Mouse (Mus musculus): ENCODE measurements around the gene Utp15. TPM values are rescaled to one million over a fixed set of nuclear protein-coding genes. Genes with fewer than 3 reads are reported as not detected.

Utp15 gene
- polyA plus RNA-seq, 1 experiment = 12.0 TPM

- Histone ChIP-seq H3K4me3 (replicated peaks; ENCODE audit: control insufficient read depth, low read depth, low read length) (no peak overlapping the region), H3K4me1 (ENCODE audit: control insufficient read depth, insufficient read depth, low read length) (no peaks in the 10 kb centered on the region), H3K27ac (ENCODE audit: control insufficient read depth, insufficient read depth, low read depth, low read length, poor library complexity) (no peak overlapping the region)
- WGBS = 55% methylated on average over 21 of the region's 21 CpGs
- TF ChIP-seq CTCF (IDR thresholded peaks at IDR 0.05; ENCODE audit: control insufficient read depth, insufficient read depth, low read length) = peak; percentile 82
- TF ChIP-seq POLR2A (IDR thresholded peaks at IDR 0.05; ENCODE audit: borderline replicate concordance, control insufficient read depth, low read depth, low read length) = no peak
Observed at GRCm38 (mm10) chr13:98298833-98299758, 36.3 kb upstream of the Utp15 start.

GRCm38 (mm10) chr13:98297883-98298482 is 35.1 kb upstream of the Utp15 start:
- Histone ChIP-seq H3K4me3 (replicated peaks; ENCODE audit: control insufficient read depth, low read depth, low read length) (no peak overlapping the region), H3K4me1 (ENCODE audit: control insufficient read depth, insufficient read depth, low read length) (no peaks in the 10 kb centered on the region), H3K27ac (ENCODE audit: control insufficient read depth, insufficient read depth, low read depth, low read length, poor library complexity) (no peak overlapping the region)
- WGBS = 86% methylated on average over 6 of the region's 6 CpGs
- no peak for TF ChIP-seq CTCF (IDR thresholded peaks at IDR 0.05; ENCODE audit: control insufficient read depth, insufficient read depth, low read length)
- TF ChIP-seq POLR2A (IDR thresholded peaks at IDR 0.05; ENCODE audit: borderline replicate concordance, control insufficient read depth, low read depth, low read length) = no peak

GRCm38 (mm10) chr13:98296072-98296471 is 33.2 kb upstream of the Utp15 start:
- TF ChIP-seq CTCF (IDR thresholded peaks at IDR 0.05; ENCODE audit: control insufficient read depth, insufficient read depth, low read length) (no peak), POLR2A (IDR thresholded peaks at IDR 0.05; ENCODE audit: borderline replicate concordance, control insufficient read depth, low read depth, low read length) (no peak)
- WGBS = 59% methylated on average over 5 of the region's 5 CpGs
- Histone ChIP-seq H3K4me1 (ENCODE audit: control insufficient read depth, insufficient read depth, low read length) (no peaks in the 10 kb centered on the region), H3K27ac (ENCODE audit: control insufficient read depth, insufficient read depth, low read depth, low read length, poor library complexity) (no peak overlapping the region), H3K4me3 (replicated peaks; ENCODE audit: control insufficient read depth, low read depth, low read length) (no peak overlapping the region)

GRCm38 (mm10) chr13:98291712-98292111 is 28.9 kb upstream of the Utp15 start:
- H3K4me1 ChIP-seq (ENCODE audit: control insufficient read depth, insufficient read depth, low read length) = no peaks in the 10 kb centered on the region
- 81% methylated on average over 8 of the region's 8 CpGs for WGBS
- TF ChIP-seq CTCF (IDR thresholded peaks at IDR 0.05; ENCODE audit: control insufficient read depth, insufficient read depth, low read length) (no peak), POLR2A (IDR thresholded peaks at IDR 0.05; ENCODE audit: borderline replicate concordance, control insufficient read depth, low read depth, low read length) (no peak)
- no peak overlapping the region for H3K4me3 ChIP-seq (replicated peaks; ENCODE audit: control insufficient read depth, low read depth, low read length)
- no peak overlapping the region for H3K27ac ChIP-seq (ENCODE audit: control insufficient read depth, insufficient read depth, low read depth, low read length, poor library complexity)

- Histone ChIP-seq H3K4me3 (replicated peaks; ENCODE audit: control insufficient read depth, low read depth, low read length) (no peak overlapping the region), H3K27ac (ENCODE audit: control insufficient read depth, insufficient read depth, low read depth, low read length, poor library complexity) (no peak overlapping the region), H3K4me1 (ENCODE audit: control insufficient read depth, insufficient read depth, low read length) (no peaks in the 10 kb centered on the region)
- 37% methylated on average over 2 of the region's 2 CpGs for WGBS
- TF ChIP-seq CTCF (IDR thresholded peaks at IDR 0.05; ENCODE audit: control insufficient read depth, insufficient read depth, low read length) (no peak), POLR2A (IDR thresholded peaks at IDR 0.05; ENCODE audit: borderline replicate concordance, control insufficient read depth, low read depth, low read length) (no peak)
Observed at GRCm38 (mm10) chr13:98290719-98291118, 27.9 kb upstream of the Utp15 start.

GRCm38 (mm10) chr13:98280990-98281650 is 18.3 kb upstream of the Utp15 start:
- Histone ChIP-seq H3K4me3 (replicated peaks; ENCODE audit: control insufficient read depth, low read depth, low read length) (no peak overlapping the region), H3K27ac (ENCODE audit: control insufficient read depth, insufficient read depth, low read depth, low read length, poor library complexity) (no peak overlapping the region), H3K4me1 (ENCODE audit: control insufficient read depth, insufficient read depth, low read length) (no peaks in the 10 kb centered on the region)
- WGBS = 55% methylated on average over 12 of the region's 12 CpGs
- TF ChIP-seq POLR2A (IDR thresholded peaks at IDR 0.05; ENCODE audit: borderline replicate concordance, control insufficient read depth, low read depth, low read length) = no peak
- TF ChIP-seq CTCF (IDR thresholded peaks at IDR 0.05; ENCODE audit: control insufficient read depth, insufficient read depth, low read length) = no peak

GRCm38 (mm10) chr13:98279686-98280085 is 16.8 kb upstream of the Utp15 start, which contains the start of gene Gm21976:
Gene Gm21976, plus strand, starts transcription at chr13:98279887.
- Histone ChIP-seq H3K27ac (ENCODE audit: control insufficient read depth, insufficient read depth, low read depth, low read length, poor library complexity) (no peak within 1 kb of the TSS), H3K4me1 (ENCODE audit: control insufficient read depth, insufficient read depth, low read length) (no peaks in the 10 kb centered on the region), H3K4me3 (replicated peaks; ENCODE audit: control insufficient read depth, low read depth, low read length) (no peak within 1 kb of the TSS)
- 81% methylated on average over 5 of the region's 5 CpGs for WGBS
- TF ChIP-seq POLR2A (IDR thresholded peaks at IDR 0.05; ENCODE audit: borderline replicate concordance, control insufficient read depth, low read depth, low read length) (no peak), CTCF (IDR thresholded peaks at IDR 0.05; ENCODE audit: control insufficient read depth, insufficient read depth, low read length) (no peak)

GRCm38 (mm10) chr13:98277501-98277900 is 14.7 kb upstream of the Utp15 start:
- H3K4me1 ChIP-seq (ENCODE audit: control insufficient read depth, insufficient read depth, low read length) = no peaks in the 10 kb centered on the region
- TF ChIP-seq CTCF (IDR thresholded peaks at IDR 0.05; ENCODE audit: control insufficient read depth, insufficient read depth, low read length) (no peak), POLR2A (IDR thresholded peaks at IDR 0.05; ENCODE audit: borderline replicate concordance, control insufficient read depth, low read depth, low read length) (no peak)
- H3K4me3 ChIP-seq (replicated peaks; ENCODE audit: control insufficient read depth, low read depth, low read length) = no peak overlapping the region
- H3K27ac ChIP-seq (ENCODE audit: control insufficient read depth, insufficient read depth, low read depth, low read length, poor library complexity) = no peak overlapping the region
- WGBS = 64% methylated on average over 2 of the region's 2 CpGs

All from bone marrow, adult 2 months (tissue).